Mouse (Mus musculus) leukemia stem cell, adult 10-12 weeks (primary cell): Measurements from ENCODE around the gene Pilrb1. TPM values are rescaled to one million over a fixed set of nuclear protein-coding genes. Genes with fewer than 3 reads are reported as not detected.

Experiments used
- polyA plus RNA-seq: library from polyadenylated mRNA; stranded (reverse); fragments of >175 nt; gene quantifications from 2 replicates; pipeline ENCODE4 v1.2.3, GENCODE M21; 2012; ENCODE audit warnings: low replicate concordance

Pilrb1 gene
- 0.53 and 1.3 TPM in 2 replicates for polyA plus RNA-seq

DNA sequence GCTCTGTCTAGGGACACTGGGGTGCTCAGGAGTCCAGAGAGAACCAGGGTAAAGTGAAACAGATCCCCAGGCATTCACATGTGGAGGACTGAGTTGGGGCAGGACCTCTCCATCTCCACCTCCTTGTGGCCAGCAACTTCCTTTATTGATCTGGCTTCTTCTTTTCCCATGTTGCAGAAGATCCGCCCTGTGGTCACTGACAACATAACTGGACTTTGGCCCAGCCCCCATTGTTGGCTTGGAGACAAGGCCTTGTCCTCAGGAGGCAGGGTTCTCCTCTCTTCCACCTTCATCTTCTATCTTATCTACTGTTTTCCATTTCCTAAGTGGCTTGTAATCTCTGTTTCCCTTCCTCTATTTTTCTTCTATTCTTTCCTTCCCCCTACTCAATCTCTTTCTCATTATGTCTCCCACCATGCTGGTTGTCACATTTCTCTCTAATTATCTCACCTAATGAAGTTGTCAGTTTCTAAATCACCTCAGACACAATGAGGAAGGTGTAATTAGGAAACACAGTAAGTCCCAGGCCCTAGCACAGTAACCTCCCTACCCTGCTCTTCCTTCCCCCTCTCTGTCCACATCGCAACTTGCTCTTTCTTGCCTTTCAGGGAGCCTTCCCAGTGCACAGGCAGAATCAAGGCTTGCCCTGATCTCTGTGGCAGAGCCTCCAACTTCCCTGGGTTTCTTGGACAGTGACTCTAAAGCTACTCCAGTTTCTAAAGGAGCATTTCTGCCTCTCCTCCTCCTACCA lies at the start of gene Pilrb1:
Gene Pilrb1, minus strand, starts transcription at position 147 of the 751 bp plus-strand sequence.

DNA sequence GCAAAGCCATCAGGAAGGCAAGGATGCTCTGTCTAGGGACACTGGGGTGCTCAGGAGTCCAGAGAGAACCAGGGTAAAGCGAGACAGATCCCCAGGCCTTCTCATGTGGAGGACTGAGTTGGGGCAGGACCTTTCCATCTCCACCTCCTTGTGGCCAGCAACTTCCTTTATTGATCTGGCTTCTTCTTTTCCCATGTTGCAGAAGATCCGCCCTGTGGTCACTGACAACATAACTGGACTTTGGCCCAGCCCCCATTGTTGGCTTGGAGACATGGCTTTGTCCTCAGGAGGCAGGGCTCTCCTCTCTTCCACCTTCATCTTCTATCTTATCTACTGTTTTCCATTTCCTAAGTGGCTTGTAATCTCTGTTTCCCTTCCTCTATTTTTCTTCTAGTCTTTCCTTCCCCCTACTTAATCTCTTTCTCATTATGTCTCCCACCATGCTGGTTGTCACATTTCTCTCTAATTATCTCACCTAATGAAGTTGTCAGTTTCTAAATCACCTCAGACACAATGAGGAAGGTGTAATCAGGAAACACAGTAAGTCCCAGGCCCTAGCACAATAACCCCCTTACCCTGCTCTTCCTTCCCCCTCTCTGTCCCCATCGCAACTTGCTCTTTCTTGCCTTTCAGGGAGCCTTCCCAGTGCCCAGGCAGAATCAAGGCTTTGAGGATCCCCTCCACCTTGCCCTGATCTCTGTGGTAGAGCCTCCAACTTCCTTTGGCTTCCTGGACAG lies 13.9 kb upstream of the Pilrb1 start, which contains the start of gene Pilrb2:
Gene Pilrb2, minus strand, starts transcription at position 172 of the 737 bp plus-strand sequence.

DNA sequence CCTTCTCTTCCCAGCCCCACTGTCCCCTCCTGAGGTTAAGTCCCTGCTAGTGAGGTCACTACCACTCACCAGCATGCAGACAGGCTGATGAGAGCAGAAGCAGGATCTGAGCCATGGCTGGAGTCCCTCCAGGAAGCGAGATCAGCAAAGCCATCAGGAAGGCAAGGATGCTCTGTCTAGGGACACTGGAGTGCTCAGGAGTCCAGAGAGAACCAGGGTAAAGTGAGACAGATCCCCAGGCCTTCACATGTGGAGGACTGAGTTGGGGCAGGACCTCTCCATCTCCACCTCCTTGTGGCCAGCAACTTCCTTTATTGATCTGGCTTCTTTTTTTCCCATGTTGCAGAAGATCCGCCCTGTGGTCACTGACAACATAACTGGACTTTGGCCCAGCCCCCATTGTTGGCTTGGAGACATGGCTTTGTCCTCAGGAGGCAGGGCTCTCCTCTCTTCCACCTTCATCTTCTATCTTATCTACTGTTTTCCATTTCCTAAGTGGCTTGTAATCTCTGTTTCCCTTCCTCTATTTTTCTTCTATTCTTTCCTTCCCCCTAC lies 21.9 kb downstream of the Pilrb1 start, which contains the start of gene Pilra:
Gene Pilra, minus strand, starts transcription at position 316 of the 555 bp plus-strand sequence.

Other genes starting within 250 kb of the Pilrb1 start
- 19.5 and 40.7 TPM in 2 replicates for gene Pcolce, start 244.3 kb downstream of the Pilrb1 start, polyA plus RNA-seq
- 0.19 TPM in 1 of 2 replicates, not detected in the other for gene Fbxo24, start 229.1 kb downstream of the Pilrb1 start, polyA plus RNA-seq
- 212 and 267 TPM in 2 replicates for gene Lrch4, start 229.0 kb downstream of the Pilrb1 start, polyA plus RNA-seq
- gene Gm20605, start 228.9 kb downstream of the Pilrb1 start, polyA plus RNA-seq = 10.1 and 35.3 TPM in 2 replicates
- 51.9 and 75.4 TPM in 2 replicates for gene Sap25, start 216.8 kb downstream of the Pilrb1 start, polyA plus RNA-seq
- not detected in 2 replicates for gene Irs3, start 212.4 kb downstream of the Pilrb1 start, polyA plus RNA-seq
- 114 and 402 TPM in 2 replicates for gene Agfg2, start 173.4 kb downstream of the Pilrb1 start, polyA plus RNA-seq
- gene Nyap1, start 116.5 kb downstream of the Pilrb1 start, polyA plus RNA-seq = 2.6 and 5.1 TPM in 2 replicates
- 492 and 602 TPM in 2 replicates for gene Tsc22d4, start 112.4 kb downstream of the Pilrb1 start, polyA plus RNA-seq
- 75.1 and 125 TPM in 2 replicates for gene Ppp1r35, start 79.3 kb downstream of the Pilrb1 start, polyA plus RNA-seq
- gene Mepce, start 70.5 kb downstream of the Pilrb1 start, polyA plus RNA-seq = 163 and 385 TPM in 2 replicates
- gene Zcwpw1, start 70.3 kb downstream of the Pilrb1 start, polyA plus RNA-seq = 0.39 and 0.80 TPM in 2 replicates
- gene Pilra, start 21.8 kb downstream of the Pilrb1 start, polyA plus RNA-seq = 1.4 and 2.4 TPM in 2 replicates
- 0.57 and 1.4 TPM in 2 replicates for gene Pilrb2, start 13.7 kb upstream of the Pilrb1 start, polyA plus RNA-seq
- not detected in 2 replicates for gene Cyp3a13, start 63.5 kb upstream of the Pilrb1 start, polyA plus RNA-seq
- not detected in 2 replicates for gene Gjc3, start 105.0 kb upstream of the Pilrb1 start, polyA plus RNA-seq
- gene Azgp1, start 123.4 kb upstream of the Pilrb1 start, polyA plus RNA-seq = not detected in 2 replicates
- gene Smok3a, start 163.2 kb upstream of the Pilrb1 start, polyA plus RNA-seq = not detected in 2 replicates
- gene Smok3b, start 163.3 kb upstream of the Pilrb1 start, polyA plus RNA-seq = 0.16 TPM in 1 of 2 replicates, not detected in the other
- not detected in 2 replicates for gene Smok3c, start 195.1 kb upstream of the Pilrb1 start, polyA plus RNA-seq
- gene Zkscan1, start 227.0 kb upstream of the Pilrb1 start, polyA plus RNA-seq = 0.27 and 1.0 TPM in 2 replicates